Mouse (Mus musculus): ENCODE measurements around the gene Topbp1. TPM values are rescaled to one million over a fixed set of nuclear protein-coding genes. Genes with fewer than 3 reads are reported as not detected.

The Topbp1 gene
- polyA plus RNA-seq, 1 experiment from 2014 or later: 86.9 TPM

Other genes starting within 250 kb of the Topbp1 start
- 6.8 and 8.4 TPM in 2 replicates for gene Rab6b, start 193.4 kb upstream of the Topbp1 start, polyA plus RNA-seq (2016; fragmentation: Nextera tagmentation; extraction: Ambion mirVana)
- 62.8 and 67.6 TPM in 2 replicates for gene Srprb, start 103.1 kb upstream of the Topbp1 start, polyA plus RNA-seq (2016; fragmentation: Nextera tagmentation; extraction: Ambion mirVana)
- 0.58 and 0.95 TPM in 2 replicates for gene Gm20425, start 74.9 kb upstream of the Topbp1 start, polyA plus RNA-seq (2016; fragmentation: Nextera tagmentation; extraction: Ambion mirVana)
- 21.1 and 23.5 TPM in 2 replicates for gene Trf, start 74.8 kb upstream of the Topbp1 start, polyA plus RNA-seq (2016; fragmentation: Nextera tagmentation; extraction: Ambion mirVana)
- gene 1300017J02Rik, start 133 bp upstream of the Topbp1 start, polyA plus RNA-seq (2016; fragmentation: Nextera tagmentation; extraction: Ambion mirVana): 2.9 and 4.0 TPM in 2 replicates
- 184 and 185 TPM in 2 replicates for gene Cdv3, start 60.6 kb downstream of the Topbp1 start, polyA plus RNA-seq (2016; fragmentation: Nextera tagmentation; extraction: Ambion mirVana)
- gene Bfsp2, start 175.2 kb downstream of the Topbp1 start, polyA plus RNA-seq (2016; fragmentation: Nextera tagmentation; extraction: Ambion mirVana): 0.75 and 1.3 TPM in 2 replicates